Mouse (Mus musculus) ES-E14 (cell line): ENCODE data around the gene Mical2.

Source experiments
- ZC3H11A ChIP-seq: IDR thresholded peaks from 2 replicates; pipeline ENCODE4 v1.6.1; 2012; ENCODE audit warnings: low read depth, mild to moderate bottlenecking, inconsistent platforms, low read length, borderline replicate concordance
- ZNF384 ChIP-seq: IDR thresholded peaks from 2 replicates; pipeline ENCODE4 v1.6.1; 2012; ENCODE audit warnings: low read depth, low read length, inconsistent platforms

GRCm38 (mm10) chr7:112319419-112319818 lies 93.8 kb downstream of the Mical2 start:
- TF ChIP-seq ZC3H11A (no peak), ZNF384 (no peak)
